Mouse (Mus musculus) lung, embryonic 14.5 days (tissue): Measurements from ENCODE around the gene Rhox1. TPM values are rescaled to one million over a fixed set of nuclear protein-coding genes. Genes with fewer than 3 reads are reported as not detected.
"Not testable (repeated sequence)": the region's sequence is repeated elsewhere in the genome, so short reads cannot be mapped to it uniquely, and the experiment has no call there.

Experiments
- ATAC-seq: fragments of 200-750 bp; cut with Nextera tagmentation; 2 replicates; pipeline ENCODE4 v1.8.0; 2017; ENCODE audit warnings: mild to moderate bottlenecking, moderate TSS enrichment, moderate library complexity; ENCODE audit not compliant: insufficient read depth
- DNase-seq: peaks from one replicate; pipeline ENCODE4 v3.0.0-alpha.2; 2015
- H3K27ac ChIP-seq: fragments of 300-500 bp; sonication (generic); 2 replicates; pipeline ENCODE4 v1.5.1; 2014; ENCODE audit warnings: low read depth, mild to moderate bottlenecking, moderate library complexity
- H3K27me3 ChIP-seq: fragments of 300-500 bp; sonication (generic); 2 replicates; pipeline ENCODE4 v1.6.1; 2014; ENCODE audit warnings: low read length, control low read depth; ENCODE audit not compliant: insufficient read depth
- H3K36me3 ChIP-seq: fragments of 300-500 bp; sonication (generic); 2 replicates; pipeline ENCODE4 v1.6.1; 2014; ENCODE audit warnings: control low read depth; ENCODE audit not compliant: insufficient read depth
- H3K4me1 ChIP-seq: fragments of 300-500 bp; sonication (generic); 2 replicates; pipeline ENCODE4 v1.6.1; 2014; ENCODE audit warnings: antibody characterized with exemption, control low read depth; ENCODE audit not compliant: insufficient read depth
- H3K4me2 ChIP-seq: fragments of 300-500 bp; sonication (generic); 2 replicates; pipeline ENCODE4 v1.6.1; 2014; ENCODE audit warnings: mild to moderate bottlenecking
- H3K4me3 ChIP-seq: fragments of 300-500 bp; sonication (generic); 2 replicates; pipeline ENCODE4 v1.5.1; 2014; ENCODE audit warnings: low read depth, low read length
- H3K9ac ChIP-seq: fragments of 300-500 bp; sonication (generic); 2 replicates; pipeline ENCODE4 v1.6.1; 2014
- H3K9me3 ChIP-seq: fragments of 300-500 bp; sonication (generic); 2 replicates; pipeline ENCODE4 v1.6.1; 2016; ENCODE audit warnings: low read depth, low read length, control low read depth
- CTCF ChIP-seq: IDR thresholded peaks from 2 replicates; pipeline ENCODE4 v1.5.1; 2016; ENCODE audit warnings: antibody characterized with exemption, low read depth
- WGBS: fragments of 180-500 bp; shearing (Covaris S2); extraction: QIAGEN DNeasy Blood & Tissue Kit; methylation state at CpG from one replicate; pipeline ENCODE4 v1.1.7; 2014; 5-methylcytosine and 5-hydroxymethylcytosine counted together
- polyA plus RNA-seq: library from polyadenylated mRNA; unstranded; fragments of >200 nt; fragmentation: Nextera tagmentation; extraction: Ambion mirVana; gene quantifications from 2 replicates; pipeline ENCODE4 v1.2.1, GENCODE M21; 2014

Gene Rhox1
- not detected in 2 replicates for polyA plus RNA-seq

GRCm38 (mm10) chrX:37222158-37222557, at the start of gene Rhox1:
Rhox1 (minus strand) TSS chrX:37222258.
- H3K27ac ChIP-seq, DNase-seq, H3K9ac ChIP-seq, H3K4me3 ChIP-seq, H3K27me3 ChIP-seq, H3K4me2 ChIP-seq, H3K4me1 ChIP-seq, H3K36me3 ChIP-seq, ATAC-seq, H3K9me3 ChIP-seq: not testable (repeated sequence)
- 58% methylated on average over 1 of the region's 1 CpGs for WGBS

- not testable (repeated sequence) for H3K4me3 ChIP-seq, H3K4me2 ChIP-seq, H3K4me1 ChIP-seq, H3K36me3 ChIP-seq, H3K9me3 ChIP-seq, H3K27ac ChIP-seq, DNase-seq, H3K27me3 ChIP-seq, H3K9ac ChIP-seq, ATAC-seq
- WGBS, result 100% methylated on average over 9 of the region's 19 CpGs
Observed at GRCm38 (mm10) chrX:37265038-37265437, 43.0 kb upstream of the Rhox1 start, which contains the start of gene Rhox4a. Rhox4a (plus strand) TSS chrX:37265338.

GRCm38 (mm10) chrX:37249619-37250018, 27.6 kb upstream of the Rhox1 start, which contains the start of gene Rhox3a:
Rhox3a (plus strand) TSS chrX:37249919.
- not testable (repeated sequence) for H3K4me2 ChIP-seq, H3K36me3 ChIP-seq, H3K27me3 ChIP-seq, H3K9me3 ChIP-seq, DNase-seq, ATAC-seq, H3K9ac ChIP-seq, H3K27ac ChIP-seq, H3K4me1 ChIP-seq, H3K4me3 ChIP-seq
- 89% methylated on average over 1 of the region's 3 CpGs for WGBS

- H3K9me3 ChIP-seq, H3K4me2 ChIP-seq, ATAC-seq, H3K9ac ChIP-seq, H3K27me3 ChIP-seq, H3K4me1 ChIP-seq, H3K36me3 ChIP-seq, DNase-seq, H3K27ac ChIP-seq, H3K4me3 ChIP-seq: not testable (repeated sequence)
- no CpG with 5 or more reads among the region's 9 CpGs for WGBS
Observed at GRCm38 (mm10) chrX:37244676-37245075, 22.6 kb upstream of the Rhox1 start, which contains the start of gene Rhox2a. Rhox2a (plus strand) TSS chrX:37244976.

- H3K4me3 ChIP-seq, result no peak within 1 kb of the TSS
- no peak within 1 kb of the TSS for H3K27ac ChIP-seq
- no peaks in the 10 kb centered on the region for H3K27me3 ChIP-seq
- no peaks in the 10 kb centered on the region for H3K36me3 ChIP-seq
- DNase-seq, result no peak
- no peak within 1 kb of the TSS for H3K9ac ChIP-seq
- no peak for TF ChIP-seq CTCF
- no peak for ATAC-seq
- 83% methylated on average over 10 of the region's 10 CpGs for WGBS
- no peak within 1 kb of the TSS for H3K4me2 ChIP-seq
- no peaks in the 10 kb centered on the region for H3K9me3 ChIP-seq
- no peaks in the 10 kb centered on the region for H3K4me1 ChIP-seq
Observed at GRCm38 (mm10) chrX:37210941-37211340, 11.1 kb downstream of the Rhox1 start, which contains the start of gene Gm9. Gm9 (minus strand) TSS chrX:37211041.

GRCm38 (mm10) chrX:37198676-37199075, 23.4 kb downstream of the Rhox1 start:
- Histone ChIP-seq H3K36me3 (no peaks in the 10 kb centered on the region), H3K4me1 (no peaks in the 10 kb centered on the region), H3K27ac (no peak overlapping the region), H3K9me3 (no peaks in the 10 kb centered on the region), H3K4me3 (no peak overlapping the region), H3K27me3 (no peaks in the 10 kb centered on the region), H3K9ac (no peak overlapping the region), H3K4me2 (no peak overlapping the region)
- no peak for TF ChIP-seq CTCF
- WGBS, result 51% methylated on average over 8 of the region's 8 CpGs
- DNase-seq, result no peak
- ATAC-seq, result no peak

GRCm38 (mm10) chrX:37191744-37192379, 30.2 kb downstream of the Rhox1 start:
- 13% methylated on average over 28 of the region's 28 CpGs for WGBS
- Histone ChIP-seq H3K36me3 (no peaks in the 10 kb centered on the region), H3K4me2 (peak overlapping the region; percentile 65), H3K9me3 (no peaks in the 10 kb centered on the region), H3K4me1 (no peaks in the 10 kb centered on the region), H3K27ac (0 out of 2 replicates have a peak overlapping the region, but pooled peaks have one; percentile 75), H3K27me3 (no peaks in the 10 kb centered on the region), H3K4me3 (peak overlapping the region; percentile 48), H3K9ac (peak overlapping the region; percentile 59)
- TF ChIP-seq CTCF, result no peak
- DNase-seq, result peak; percentile 18
- ATAC-seq, result peak; percentile 27
